Mouse (Mus musculus) thymus, adult 2 months (tissue): ENCODE results near the gene Faf2. TPM values are rescaled to one million over a fixed set of nuclear protein-coding genes. Genes with fewer than 3 reads are reported as not detected.

Experiments used
- DNase-seq: peaks from one replicate; pipeline ENCODE4 v3.0.0; 2021
- H3K27ac ChIP-seq: fragments of 200-500 bp; 2 replicates; pipeline ENCODE4 v1.5.1; 2012; ENCODE audit warnings: low read length, control low read depth; ENCODE audit not compliant: control insufficient read depth, insufficient read depth
- H3K27me3 ChIP-seq: fragments of 200-500 bp; 2 replicates; pipeline ENCODE4 v1.6.1; 2012; ENCODE audit warnings: mild to moderate bottlenecking, low read length, moderate library complexity, mixed read lengths; ENCODE audit not compliant: control insufficient read depth, insufficient read depth
- H3K36me3 ChIP-seq: fragments of 200-500 bp; 2 replicates; pipeline ENCODE4 v1.6.1; 2012; ENCODE audit warnings: mild to moderate bottlenecking, low read length, moderate library complexity; ENCODE audit not compliant: control insufficient read depth, insufficient read depth
- H3K4me1 ChIP-seq: fragments of 200-500 bp; replicated peaks from 2 replicates; pipeline ENCODE4 v1.6.1; 2012; ENCODE audit warnings: low read length; ENCODE audit not compliant: control insufficient read depth, insufficient read depth
- H3K4me3 ChIP-seq: fragments of 200-500 bp; 2 replicates; pipeline ENCODE4 v1.5.1; 2012; ENCODE audit warnings: mild to moderate bottlenecking, low read length, control low read depth, moderate library complexity; ENCODE audit not compliant: control insufficient read depth, insufficient read depth
- CTCF ChIP-seq: fragments of 200-500 bp; IDR thresholded peaks from 2 replicates; pipeline ENCODE4 v1.5.1; 2012; ENCODE audit warnings: mild to moderate bottlenecking, control low read depth, low read length, moderate library complexity, borderline replicate concordance; ENCODE audit not compliant: control insufficient read depth, poor library complexity, insufficient read depth; ENCODE audit errors: extremely low read depth
- POLR2A ChIP-seq: fragments of 200-500 bp; IDR thresholded peaks from 2 replicates; pipeline ENCODE4 v1.6.1; 2012; ENCODE audit warnings: mild to moderate bottlenecking, low read length, control low read depth, moderate library complexity; ENCODE audit not compliant: control insufficient read depth, poor library complexity, insufficient read depth; ENCODE audit errors: extremely low read depth
- WGBS: fragments of 180-500 bp; shearing (Covaris S2); methylation state at CpG from one replicate; pipeline ENCODE4 v1.1.7; 2018; 5-methylcytosine and 5-hydroxymethylcytosine counted together
- polyA plus RNA-seq: library from polyadenylated mRNA; depleted of rRNA; stranded (reverse); fragments of >200 nt; gene quantifications from 2 replicates; pipeline ENCODE4 v1.2.3, GENCODE M21; 2012

The Faf2 gene
- polyA plus RNA-seq, 1 experiment: 36.1 TPM

GRCm38 (mm10) chr13:54650461-54650860 is 28.9 kb downstream of the Faf2 start:
- H3K4me3 ChIP-seq: no peak overlapping the region
- H3K27me3 ChIP-seq: no peaks in the 10 kb centered on the region
- no peak for DNase-seq
- over 99% methylated on average over 3 of the region's 3 CpGs for WGBS
- no peaks in the 10 kb centered on the region for H3K4me1 ChIP-seq
- H3K27ac ChIP-seq: no peak overlapping the region
- H3K36me3 ChIP-seq: peaks cover 78% of the 10 kb centered on the region
- TF ChIP-seq POLR2A (no peak), CTCF (no peak)

GRCm38 (mm10) chr13:54660877-54661276 is 39.3 kb downstream of the Faf2 start:
- peaks cover 43% of the 10 kb centered on the region for H3K36me3 ChIP-seq
- no peak for DNase-seq
- H3K27me3 ChIP-seq: no peaks in the 10 kb centered on the region
- TF ChIP-seq CTCF (no peak), POLR2A (no peak)
- no peak overlapping the region for H3K27ac ChIP-seq
- no peak overlapping the region for H3K4me3 ChIP-seq
- WGBS: 94% methylated on average over 5 of the region's 5 CpGs
- H3K4me1 ChIP-seq: 0 out of 2 replicates have a peak, but pooled peaks cover 2% of the 10 kb centered on the region

DNA sequence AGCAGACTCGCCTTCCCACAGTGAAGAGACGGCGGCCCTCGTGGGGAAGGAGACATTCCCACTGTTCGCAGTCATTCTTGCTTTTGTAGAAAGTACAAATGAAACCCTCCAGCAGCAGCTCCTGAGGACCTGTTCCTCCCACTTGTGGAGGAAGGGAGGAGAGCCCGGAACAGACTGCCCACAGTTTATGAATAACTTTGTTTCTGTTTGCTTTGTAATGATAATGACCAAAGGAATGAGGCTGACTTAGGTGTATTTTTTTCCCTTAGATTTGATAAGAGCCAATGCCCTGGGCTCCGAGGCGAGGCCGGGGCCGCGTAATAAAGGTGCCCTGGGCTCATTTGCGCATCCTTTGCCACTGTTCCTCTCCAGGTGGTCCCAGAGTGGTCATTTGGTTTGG is 39.8 kb downstream of the Faf2 start:
- no peak for DNase-seq
- H3K27me3 ChIP-seq: no peaks in the 10 kb centered on the region
- H3K4me1 ChIP-seq: 0 out of 2 replicates have a peak, but pooled peaks cover under 1% of the 10 kb centered on the region
- no peak overlapping the region for H3K4me3 ChIP-seq
- peaks cover 38% of the 10 kb centered on the region for H3K36me3 ChIP-seq
- 97% methylated on average over 12 of the region's 12 CpGs for WGBS
- no peak overlapping the region for H3K27ac ChIP-seq
- TF ChIP-seq POLR2A (no peak), CTCF (no peak)

DNA sequence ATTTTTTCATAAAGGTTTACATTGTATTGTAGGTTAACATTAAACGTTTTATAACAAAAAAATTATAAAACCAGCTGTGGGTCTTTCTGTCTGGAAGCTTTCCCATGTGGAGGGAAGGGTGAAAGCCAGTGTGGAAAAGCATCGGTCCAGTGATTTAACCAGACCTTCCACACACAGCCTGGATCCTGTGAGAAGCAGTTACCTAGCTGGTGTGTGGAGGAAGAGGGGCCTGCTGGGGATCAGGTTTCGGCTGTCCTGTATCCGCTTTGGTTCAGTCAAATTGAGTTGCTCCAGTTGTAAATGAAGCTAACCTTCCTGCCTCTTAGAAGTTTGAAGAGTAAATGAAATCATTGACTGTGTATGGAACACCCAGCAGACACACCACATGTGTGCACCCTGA is 42.4 kb downstream of the Faf2 start:
- H3K4me3 ChIP-seq: no peak overlapping the region
- TF ChIP-seq POLR2A (no peak), CTCF (no peak)
- H3K27ac ChIP-seq: no peak overlapping the region
- no peaks in the 10 kb centered on the region for H3K4me1 ChIP-seq
- peaks cover 20% of the 10 kb centered on the region for H3K36me3 ChIP-seq
- WGBS: 92% methylated on average over 4 of the region's 4 CpGs
- DNase-seq: no peak
- no peaks in the 10 kb centered on the region for H3K27me3 ChIP-seq

DNA sequence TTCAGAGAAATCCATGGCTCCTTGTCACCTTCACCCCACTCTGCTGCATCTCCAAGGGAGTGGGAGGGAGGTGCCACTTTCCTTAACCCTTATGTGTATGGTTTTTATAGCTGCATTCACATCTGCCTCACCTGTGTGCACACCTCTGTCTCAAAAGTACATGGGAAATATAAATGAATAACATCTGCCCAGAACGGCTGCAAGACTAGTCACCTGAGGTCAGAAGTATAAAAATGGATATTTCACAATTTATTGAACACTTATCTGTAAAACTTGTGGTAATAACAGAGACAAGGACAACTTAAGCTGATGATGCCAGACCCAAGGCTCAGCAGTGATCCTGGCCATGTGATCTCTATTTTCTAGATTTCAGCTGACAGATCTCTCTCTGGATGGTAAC is 42.9 kb downstream of the Faf2 start:
- WGBS: 98% methylated on average over 1 of the region's 1 CpGs
- Histone ChIP-seq H3K27me3 (no peaks in the 10 kb centered on the region), H3K36me3 (peaks cover 20% of the 10 kb centered on the region), H3K4me1 (no peaks in the 10 kb centered on the region), H3K4me3 (no peak overlapping the region), H3K27ac (no peak overlapping the region)
- no peak for DNase-seq
- no peak for TF ChIP-seq CTCF
- no peak for TF ChIP-seq POLR2A

- peaks cover 20% of the 10 kb centered on the region for H3K36me3 ChIP-seq
- no peak overlapping the region for H3K4me3 ChIP-seq
- no peaks in the 10 kb centered on the region; the same call in 1 of the 2 replicates for H3K4me1 ChIP-seq
- WGBS: 96% methylated on average over 7 of the region's 7 CpGs
- TF ChIP-seq CTCF (no peak), POLR2A (no peak)
- H3K27ac ChIP-seq: no peak overlapping the region
- no peak for DNase-seq
- H3K27me3 ChIP-seq: no peaks in the 10 kb centered on the region
Observed at GRCm38 (mm10) chr13:54665062-54665461, 43.5 kb downstream of the Faf2 start.

DNA sequence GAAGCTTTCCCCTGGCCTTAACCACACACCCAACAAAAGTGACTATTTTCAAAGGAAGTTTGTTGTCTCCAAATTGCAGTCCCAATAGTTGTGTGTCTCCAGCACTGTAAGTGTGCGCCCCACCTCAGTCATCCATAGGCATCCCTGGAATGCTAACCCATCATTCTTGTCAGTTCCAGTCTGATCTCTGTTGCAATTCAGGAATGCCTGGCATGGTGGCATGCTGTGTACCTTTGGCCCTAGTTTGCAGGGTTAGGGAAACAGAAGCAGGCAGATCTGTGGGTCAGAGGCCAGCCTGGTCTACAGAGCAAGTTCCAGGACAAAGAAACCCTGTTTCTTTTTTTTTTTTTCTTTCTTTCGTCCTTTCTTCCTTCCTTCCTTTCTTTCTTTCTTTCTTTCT is 48.9 kb downstream of the Faf2 start:
- no peak overlapping the region for H3K27ac ChIP-seq
- no peaks in the 10 kb centered on the region for H3K36me3 ChIP-seq
- H3K27me3 ChIP-seq: no peaks in the 10 kb centered on the region
- 79% methylated on average over 2 of the region's 2 CpGs for WGBS
- H3K4me1 ChIP-seq: peaks cover 4% of the 10 kb centered on the region; the same call in 1 of the 2 replicates
- no peak overlapping the region for H3K4me3 ChIP-seq
- DNase-seq: no peak
- TF ChIP-seq CTCF (no peak), POLR2A (no peak)
